8 mouse cellular contexts compared by ENCODE assay signal in the genomic region with DNA sequence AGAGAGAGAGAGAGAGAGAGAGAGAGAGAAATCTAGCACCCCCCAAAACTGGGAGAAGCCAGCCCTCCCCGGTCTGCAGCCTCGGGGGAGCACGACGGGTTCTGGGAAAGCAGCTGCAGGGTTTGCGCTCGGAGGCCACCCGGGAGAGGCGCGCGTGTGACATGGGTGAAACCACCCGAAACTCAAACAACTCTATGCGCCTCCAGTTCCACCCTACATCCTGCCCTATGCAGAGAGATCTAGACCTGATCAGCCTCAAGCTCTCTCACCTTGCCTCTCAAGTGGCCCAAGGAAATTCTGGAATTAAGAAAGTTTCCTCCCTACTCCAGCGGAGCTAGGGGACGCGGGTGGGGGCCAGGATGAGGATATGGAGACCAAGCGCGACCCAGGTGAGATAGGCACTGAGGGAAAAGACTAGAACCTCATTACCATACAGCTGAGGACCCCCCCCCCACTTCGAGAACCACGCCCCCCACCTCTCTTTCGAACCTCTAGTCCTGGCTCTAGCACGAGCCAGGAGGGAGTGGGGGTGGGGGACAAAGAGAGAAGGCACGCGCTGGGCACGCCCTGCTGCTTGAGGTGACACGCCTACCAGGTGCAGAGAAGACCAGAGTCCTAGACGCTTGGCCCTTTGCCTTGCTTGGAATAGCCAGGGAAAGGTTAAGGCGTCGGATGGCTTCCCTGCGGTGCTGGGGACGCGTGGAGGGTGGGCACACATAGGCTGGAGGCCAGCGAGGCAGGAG. TPM values are rescaled to one million over a fixed set of nuclear protein-coding genes. Genes with fewer than 3 reads are reported as not detected.
DNase-seq lines count a peak whose midpoint lies in the region; ATAC-seq lines count a peak whose summit lies in the region.

No protein-coding gene starts in this region.

- H3K4me1 ChIP-seq in heart, embryonic 13.5 days, result peaks cover 83% of the 10 kb centered on the region
- peaks cover 88% of the 10 kb centered on the region for H3K4me1 ChIP-seq in forebrain, embryonic 13.5 days
- H3K4me1 ChIP-seq in kidney, embryonic 15.5 days, result peaks cover 74% of the 10 kb centered on the region

- peaks cover 3% of the 10 kb centered on the region; the same call in 1 of the 2 replicates for H3K36me3 ChIP-seq in heart, embryonic 13.5 days
- no peaks in the 10 kb centered on the region for H3K36me3 ChIP-seq in forebrain, embryonic 13.5 days (ENCODE audit: poor library complexity, severe bottlenecking)
- no peaks in the 10 kb centered on the region for H3K36me3 ChIP-seq in kidney, embryonic 15.5 days

- no peaks in the 10 kb centered on the region for H3K9me3 ChIP-seq in heart, embryonic 13.5 days
- H3K9me3 ChIP-seq in forebrain, embryonic 13.5 days (replicated peaks), result no peaks in the 10 kb centered on the region; the same call in 1 of the 2 replicates
- H3K9me3 ChIP-seq in kidney, embryonic 15.5 days (replicated peaks), result no peaks in the 10 kb centered on the region

- H3K4me2 ChIP-seq in heart, embryonic 13.5 days, result peak overlapping the region; percentile 87
- H3K4me2 ChIP-seq in forebrain, embryonic 13.5 days, result peak overlapping the region; percentile 77
- peak overlapping the region; percentile 85 for H3K4me2 ChIP-seq in kidney, embryonic 15.5 days

- peak overlapping the region; percentile 83; the same call in 1 of the 2 replicates for H3K9ac ChIP-seq in heart, embryonic 13.5 days
- H3K9ac ChIP-seq in forebrain, embryonic 13.5 days, result no peak overlapping the region
- H3K9ac ChIP-seq in kidney, embryonic 15.5 days, result no peak overlapping the region

- 2% methylated on average over 32 of the region's 32 CpGs for WGBS in heart, embryonic 13.5 days
- WGBS in forebrain, embryonic 13.5 days, result 2% methylated on average over 32 of the region's 32 CpGs
- under 1% methylated on average over 32 of the region's 32 CpGs for WGBS in kidney, embryonic 15.5 days

- no peak for ATAC-seq in heart, embryonic 13.5 days (ENCODE audit: extremely low read depth, insufficient number of reproducible peaks, low FRiP score, low TSS enrichment)
- ATAC-seq in forebrain, embryonic 13.5 days, result no peak
- peak; percentile 33 for ATAC-seq in kidney, embryonic 15.5 days (replicated peaks; ENCODE audit: low FRiP score)

- H3K4me3 ChIP-seq in heart, embryonic 13.5 days, result peak overlapping the region; percentile 70
- peak overlapping the region; percentile 42 for H3K4me3 ChIP-seq in forebrain, embryonic 13.5 days
- peak overlapping the region; percentile 52 for H3K4me3 ChIP-seq in kidney, embryonic 15.5 days (replicated peaks)

- H3K27me3 ChIP-seq in heart, embryonic 13.5 days (replicated peaks), result peaks cover 97% of the 10 kb centered on the region
- H3K27me3 ChIP-seq in forebrain, embryonic 13.5 days, result peaks cover 98% of the 10 kb centered on the region
- H3K27me3 ChIP-seq in kidney, embryonic 15.5 days, result peaks cover 96% of the 10 kb centered on the region

- H3K27ac ChIP-seq in heart, embryonic 13.5 days (replicated peaks), result no peak overlapping the region
- no peak overlapping the region for H3K27ac ChIP-seq in forebrain, embryonic 13.5 days
- H3K27ac ChIP-seq in kidney, embryonic 15.5 days, result peak overlapping the region; percentile 18; the same call in 1 of the 2 replicates

- no peak for DNase-seq in heart, postnatal 10 days
- DNase-seq in lung, postnatal 4 days, result peak; percentile 55 to 68
- DNase-seq in adrenal gland, adult 2 months, result no peak
- DNase-seq in layer of hippocampus, adult 8-10 months (ENCODE audit: low spot score in 2 of 2), result no peak
- DNase-seq in spleen, adult 18-20 months, result no peak

- intact Hi-C loops in heart, postnatal 10 days (cut with DNase I), result loop anchor here (1.0 kb wide), 1 partner anchor 24 kb away; no protein-coding TSS in a partner anchor

RNA-seq across cellular contexts. Expression of a gene that starts 0.8 kb away (rescaled TPM):
- polyA plus RNA-seq in heart, embryonic 13.5 days (2015; fragmentation: Nextera tagmentation; extraction: Ambion mirVana), result 7.7 and 8.7 TPM in 2 replicates
- total RNA-seq in heart, postnatal 10 days (2021), result 10 to 100 TPM; 23.8 to 27.9 TPM
- polyA plus RNA-seq in forebrain, embryonic 13.5 days (2015; fragmentation: Nextera tagmentation; extraction: Ambion mirVana), result 3.9 and 4.0 TPM in 2 replicates
- polyA plus RNA-seq in kidney, embryonic 15.5 days (2015; fragmentation: Nextera tagmentation; extraction: Ambion mirVana), result 9.9 and 10.5 TPM in 2 replicates
- total RNA-seq in adrenal gland, adult 2 months (2021), result 1 to 10 TPM; 5.8 to 9.8 TPM
- 14.9 and 16.0 TPM in 2 replicates for polyA plus RNA-seq in adrenal gland, adult 2 months (2012; rRNA removed)
- total RNA-seq in layer of hippocampus, adult 8-10 months (2022), result 1 to 10 TPM; 2.1 to 3.7 (median 3.2) TPM

RNA-seq across cellular contexts. Expression of a gene that starts 26.3 kb away (rescaled TPM):
- 0.35 and 0.78 TPM in 2 replicates for polyA plus RNA-seq in heart, embryonic 13.5 days (2015; fragmentation: Nextera tagmentation; extraction: Ambion mirVana)
- total RNA-seq in heart, postnatal 10 days (2021), result 1 to 10 TPM; 3.5 to 7.5 TPM
- polyA plus RNA-seq in forebrain, embryonic 13.5 days (2015; fragmentation: Nextera tagmentation; extraction: Ambion mirVana), result 2.3 and 3.4 TPM in 2 replicates
- polyA plus RNA-seq in kidney, embryonic 15.5 days (2015; fragmentation: Nextera tagmentation; extraction: Ambion mirVana), result 0.91 and 0.98 TPM in 2 replicates
- total RNA-seq in adrenal gland, adult 2 months (2021), result 10 to 100 TPM in 1 of 2 experiments, 1 to 10 TPM in 1; 3.1 to 28.4 TPM
- polyA plus RNA-seq in adrenal gland, adult 2 months (2012; rRNA removed), result 12.8 and 21.4 TPM in 2 replicates
- 1 to 10 TPM; 5.1 to 6.4 (median 6.4) TPM for total RNA-seq in layer of hippocampus, adult 8-10 months (2022)

RNA-seq across cellular contexts. Expression of a gene that starts 36.2 kb away (rescaled TPM):
- polyA plus RNA-seq in heart, embryonic 13.5 days (2015; fragmentation: Nextera tagmentation; extraction: Ambion mirVana), result 11.9 and 13.1 TPM in 2 replicates
- total RNA-seq in heart, postnatal 10 days (2021), result 10 to 100 TPM; 13.4 to 13.7 TPM
- polyA plus RNA-seq in forebrain, embryonic 13.5 days (2015; fragmentation: Nextera tagmentation; extraction: Ambion mirVana), result 21.2 and 23.5 TPM in 2 replicates
- 17.6 and 19.6 TPM in 2 replicates for polyA plus RNA-seq in kidney, embryonic 15.5 days (2015; fragmentation: Nextera tagmentation; extraction: Ambion mirVana)
- total RNA-seq in adrenal gland, adult 2 months (2021), result 10 to 100 TPM; 21.2 to 22.0 TPM
- polyA plus RNA-seq in adrenal gland, adult 2 months (2012; rRNA removed), result 27.6 and 30.1 TPM in 2 replicates
- total RNA-seq in layer of hippocampus, adult 8-10 months (2022), result 10 to 100 TPM; 42.9 to 47.2 (median 45.5) TPM

RNA-seq across cellular contexts. Expression of a gene that starts 53.7 kb away (rescaled TPM):
- 0.14 and 0.60 TPM in 2 replicates for polyA plus RNA-seq in heart, embryonic 13.5 days (2015; fragmentation: Nextera tagmentation; extraction: Ambion mirVana)
- total RNA-seq in heart, postnatal 10 days (2021), result not detected
- 6.2 and 8.0 TPM in 2 replicates for polyA plus RNA-seq in forebrain, embryonic 13.5 days (2015; fragmentation: Nextera tagmentation; extraction: Ambion mirVana)
- polyA plus RNA-seq in kidney, embryonic 15.5 days (2015; fragmentation: Nextera tagmentation; extraction: Ambion mirVana), result 0.72 and 1.1 TPM in 2 replicates
- total RNA-seq in adrenal gland, adult 2 months (2021), result 1 to 10 TPM in 1 of 2 experiments, under 1 TPM in 1; 0.23 to 2.2 TPM
- polyA plus RNA-seq in adrenal gland, adult 2 months (2012; rRNA removed), result 0.34 and 0.91 TPM in 2 replicates
- 1 to 10 TPM; 8.5 to 10.0 (median 9.7) TPM for total RNA-seq in layer of hippocampus, adult 8-10 months (2022)

Comparison
In these comparisons a context has a peak if more than half of its experiments do, and no peak if none do; other contexts are left out.
1. DNase-seq: peak in lung, postnatal 4 days (2 of 2); none in heart, postnatal 10 days (0 of 2), adrenal gland, adult 2 months (single experiment), layer of hippocampus, adult 8-10 months (0 of 2) and spleen, adult 18-20 months (0 of 2).
2. Peak in every context shown above with its lines, with median percentiles within 50 percentile points of each other: H3K4me2 ChIP-seq and H3K4me3 ChIP-seq.